Mouse (Mus musculus) intestine, postnatal 0 days (tissue): ENCODE results near the gene Agk. TPM values are rescaled to one million over a fixed set of nuclear protein-coding genes. Genes with fewer than 3 reads are reported as not detected.

ENCODE experiments used
- ATAC-seq: fragments of 200-750 bp; cut with Nextera tagmentation; 2 replicates; pipeline ENCODE4 v1.8.0; 2017; ENCODE audit warnings: mild to moderate bottlenecking, moderate TSS enrichment, moderate library complexity
- H3K27ac ChIP-seq: fragments of 300-500 bp; sonication (generic); 2 replicates; pipeline ENCODE4 v1.5.1; 2014; ENCODE audit warnings: mild to moderate bottlenecking, low read depth, low read length, moderate library complexity
- H3K27me3 ChIP-seq: fragments of 300-500 bp; sonication (generic); replicated peaks from 2 replicates; pipeline ENCODE4 v1.6.1; 2014; ENCODE audit warnings: low read length, mixed read lengths; ENCODE audit not compliant: control insufficient read depth, insufficient read depth
- H3K36me3 ChIP-seq: fragments of 300-500 bp; sonication (generic); 2 replicates; pipeline ENCODE4 v1.6.1; 2014; ENCODE audit warnings: mild to moderate bottlenecking, moderate library complexity; ENCODE audit not compliant: control insufficient read depth, insufficient read depth
- H3K4me1 ChIP-seq: fragments of 300-500 bp; sonication (generic); replicated peaks from 2 replicates; pipeline ENCODE4 v1.6.1; 2014; ENCODE audit warnings: antibody characterized with exemption, low read length, mixed read lengths; ENCODE audit not compliant: control insufficient read depth, insufficient read depth
- H3K4me2 ChIP-seq: fragments of 300-500 bp; sonication (generic); replicated peaks from 2 replicates; pipeline ENCODE4 v1.6.1; 2014; ENCODE audit warnings: low read depth, mild to moderate bottlenecking, moderate library complexity
- H3K4me3 ChIP-seq: fragments of 300-500 bp; sonication (generic); 2 replicates; pipeline ENCODE4 v1.5.1; 2014; ENCODE audit warnings: low read depth, low read length
- H3K9ac ChIP-seq: fragments of 300-500 bp; sonication (generic); 2 replicates; pipeline ENCODE4 v1.6.1; 2014; ENCODE audit warnings: mild to moderate bottlenecking, low read depth, low read length
- H3K9me3 ChIP-seq: fragments of 300-500 bp; sonication (generic); 2 replicates; pipeline ENCODE4 v1.6.1; 2016; ENCODE audit warnings: mixed run types; ENCODE audit not compliant: control insufficient read depth
- CTCF ChIP-seq: sonication (generic); IDR thresholded peaks from 2 replicates; pipeline ENCODE4 v1.5.1; 2016; ENCODE audit warnings: low read depth, mild to moderate bottlenecking, control low read depth, antibody characterized with exemption, moderate library complexity
- whole genome bisulfite sequencing: fragments of 180-500 bp; shearing (Covaris S2); extraction: QIAGEN DNeasy Blood & Tissue Kit; methylation state at CpG from one replicate; pipeline ENCODE4 v1.1.7; 2014; 5-methylcytosine and 5-hydroxymethylcytosine counted together
- polyA plus RNA-seq: library from polyadenylated mRNA; unstranded; fragments of >200 nt; fragmentation: Nextera tagmentation; extraction: Ambion mirVana; gene quantifications from 2 replicates; pipeline ENCODE4 v1.2.1, GENCODE M21; 2015

Gene Agk
- polyA plus RNA-seq, 1 experiment from 2014 or later, result 10.9 TPM

DNA sequence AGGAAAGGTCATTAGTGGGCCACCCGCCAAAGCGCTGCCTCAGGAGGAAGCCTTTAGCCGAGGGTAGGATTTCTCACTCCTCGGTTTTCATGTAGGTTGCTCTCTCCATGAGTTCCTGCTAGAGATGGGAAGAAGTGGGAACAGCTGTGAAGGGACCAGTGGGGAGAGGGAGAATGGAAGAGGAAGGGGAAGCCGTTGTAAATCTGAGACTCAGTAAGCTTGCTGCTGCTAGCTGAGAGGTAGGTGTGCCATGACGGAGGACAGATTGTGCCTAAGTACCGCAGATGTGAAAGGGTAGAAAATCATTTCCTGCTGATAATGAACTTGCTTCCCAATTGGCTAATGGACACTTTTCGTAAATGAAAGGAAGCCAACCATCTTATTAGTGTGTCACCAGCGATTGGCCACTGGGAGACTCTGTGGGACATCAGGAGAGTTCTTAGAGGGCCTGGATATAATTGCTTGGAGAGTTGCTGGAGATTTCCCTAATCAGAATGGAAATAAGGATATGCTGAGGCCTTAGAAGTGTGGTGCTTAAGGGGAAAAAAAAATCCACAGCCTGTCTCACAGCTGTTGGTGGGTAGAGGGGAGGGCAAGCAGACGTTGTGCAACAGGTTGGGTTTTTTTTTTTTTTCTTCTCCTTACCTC lies 118.4 kb downstream of the Agk start:
- H3K4me1 ChIP-seq, result no peaks in the 10 kb centered on the region
- H3K4me3 ChIP-seq, result no peak overlapping the region
- H3K27ac ChIP-seq, result no peak overlapping the region
- no peaks in the 10 kb centered on the region for H3K36me3 ChIP-seq
- H3K27me3 ChIP-seq, result peaks cover 20% of the 10 kb centered on the region; the same call in 1 of the 2 replicates
- no peak for ATAC-seq
- no peak overlapping the region for H3K9ac ChIP-seq
- no peak overlapping the region for H3K4me2 ChIP-seq
- no peaks in the 10 kb centered on the region for H3K9me3 ChIP-seq
- 39% methylated on average over 10 of the region's 10 CpGs for WGBS
- TF ChIP-seq CTCF, result no peak

Other genes starting within 250 kb of the Agk start
- 4.4 TPM in 2 replicates for gene E330009J07Rik, start 111.0 kb downstream of the Agk start, polyA plus RNA-seq
- not detected in 2 replicates for gene Wee2, start 113.9 kb downstream of the Agk start, polyA plus RNA-seq
- gene Ssbp1, start 146.2 kb downstream of the Agk start, polyA plus RNA-seq, result 82.8 and 89.1 TPM in 2 replicates
- not detected in 2 replicates for gene Tas2r137, start 166.1 kb downstream of the Agk start, polyA plus RNA-seq
- gene Tas2r108, start 168.4 kb downstream of the Agk start, polyA plus RNA-seq, result not detected in 2 replicates
- gene Prss37, start 194.3 kb downstream of the Agk start, polyA plus RNA-seq, result not detected in 2 replicates
- gene Olfr461, start 229.9 kb downstream of the Agk start, polyA plus RNA-seq, result not detected in 2 replicates
- not detected in 2 replicates for gene Olfr460, start 244.3 kb downstream of the Agk start, polyA plus RNA-seq